Mouse (Mus musculus): ENCODE results near the gene Ankrd60. TPM values are rescaled to one million over a fixed set of nuclear protein-coding genes. Genes with fewer than 3 reads are reported as not detected.

The Ankrd60 gene
- total RNA-seq, 2 experiments from 2014 or later = not detected

DNA sequence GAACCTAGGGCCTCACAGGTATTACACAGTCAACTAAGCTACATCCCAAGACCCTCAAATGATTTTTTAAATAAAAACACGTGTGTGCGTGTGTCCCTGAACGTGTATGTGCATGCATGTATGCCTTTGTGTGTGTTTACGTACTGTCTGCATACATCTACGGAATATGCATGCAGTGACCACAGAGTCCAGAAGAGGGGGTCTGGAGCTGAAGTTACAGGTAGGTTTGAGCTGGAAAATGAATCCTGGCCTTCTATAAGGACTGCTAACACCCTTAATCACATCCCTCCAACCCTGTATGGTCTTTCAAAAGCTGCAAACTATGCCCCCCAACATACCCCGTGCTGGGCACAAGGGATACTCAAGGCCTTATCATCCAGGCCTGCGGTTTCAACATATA lies 14.8 kb downstream of the Ankrd60 start:
- DNase-seq (ENCODE audit: low spot score in 2 of 2) = no peak
- TF ChIP-seq CTCF (conservative IDR thresholded peaks at IDR 0.05) = peak; percentile 69

GRCm38 (mm10) chr2:173561851-173562442 lies 16.2 kb downstream of the Ankrd60 start:
- H3K4me3 ChIP-seq = no peak overlapping the region
- peak; percentile 41 to 74 for DNase-seq (ENCODE audit: low spot score in 2 of 2)
- H3K27ac ChIP-seq = no peak overlapping the region
- peak; percentile 96 for TF ChIP-seq CTCF (conservative IDR thresholded peaks at IDR 0.05)

More for the DNA sequence above, 14.8 kb downstream of the Ankrd60 start:
- Histone ChIP-seq H3K4me3 (no peak overlapping the region), H3K27ac (no peak overlapping the region)

- no peak for TF ChIP-seq CTCF (conservative IDR thresholded peaks at IDR 0.05)
- Histone ChIP-seq H3K4me3 (no peak overlapping the region), H3K27ac (no peak overlapping the region)
- DNase-seq (ENCODE audit: low spot score in 2 of 2) = no peak
These were observed 19.3 kb downstream of the Ankrd60 start for GRCm38 (mm10) chr2:173558754-173559396.

- TF ChIP-seq CTCF (conservative IDR thresholded peaks at IDR 0.05) = peak; percentile 61
- DNase-seq (ENCODE audit: low spot score in 2 of 2) = no peak
- H3K27ac ChIP-seq = no peak overlapping the region
- H3K4me3 ChIP-seq = no peak overlapping the region
These were observed 24.3 kb downstream of the Ankrd60 start for GRCm38 (mm10) chr2:173553863-173554262.

GRCm38 (mm10) chr2:173550681-173551080 lies 27.5 kb downstream of the Ankrd60 start:
- Histone ChIP-seq H3K27ac (no peak overlapping the region), H3K4me3 (no peak overlapping the region)
- TF ChIP-seq CTCF (conservative IDR thresholded peaks at IDR 0.05) = no peak
- no peak for DNase-seq (ENCODE audit: low spot score in 2 of 2)

DNA sequence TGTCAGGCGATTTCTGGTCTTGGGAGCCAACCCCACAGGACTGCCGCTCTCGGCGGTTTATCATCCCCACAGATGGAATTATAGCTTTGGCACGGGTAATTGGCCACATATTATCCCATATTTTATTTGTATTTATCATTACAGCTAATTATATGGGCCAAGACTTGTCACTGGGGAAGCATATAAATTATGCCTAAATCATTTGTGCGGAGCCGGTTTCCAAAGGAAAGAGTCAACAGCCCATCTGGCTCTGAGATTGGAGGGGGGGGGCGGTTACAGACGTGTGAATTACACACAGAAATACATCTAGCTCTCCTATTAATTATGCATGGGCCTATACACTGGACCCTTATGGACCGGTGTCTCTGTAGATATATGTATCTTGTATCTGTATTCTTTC lies 28.9 kb downstream of the Ankrd60 start:
- H3K27ac ChIP-seq = no peak overlapping the region
- DNase-seq (ENCODE audit: low spot score in 2 of 2) = no peak
- no peak for TF ChIP-seq CTCF (conservative IDR thresholded peaks at IDR 0.05)
- no peak overlapping the region for H3K4me3 ChIP-seq

- peak; percentile 67 to 84 for DNase-seq (ENCODE audit: low spot score in 2 of 2)
- peak; percentile 89 for TF ChIP-seq CTCF (conservative IDR thresholded peaks at IDR 0.05)
- H3K4me3 ChIP-seq = no peak overlapping the region
- H3K27ac ChIP-seq = no peak overlapping the region
These were observed 32.0 kb downstream of the Ankrd60 start for GRCm38 (mm10) chr2:173545992-173546703.

DNA sequence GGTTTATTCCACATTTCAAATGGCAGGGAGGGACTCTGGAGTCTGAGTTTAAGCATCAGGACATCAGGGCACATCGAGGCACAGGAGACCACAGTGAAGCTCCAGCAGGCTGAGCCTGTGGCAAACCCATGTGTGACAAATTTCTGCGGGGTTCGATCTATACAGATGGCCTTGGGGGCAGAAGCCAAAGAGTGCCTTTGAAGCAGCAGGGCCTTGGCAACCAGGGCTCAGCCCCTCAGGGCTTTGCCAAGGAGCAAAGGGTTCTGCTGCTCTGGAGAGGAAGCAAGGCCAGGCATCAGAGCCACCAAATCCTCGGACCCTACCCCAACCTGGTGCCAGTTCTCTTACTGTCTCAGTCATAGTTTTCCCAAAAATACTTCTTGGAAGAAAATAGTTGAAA lies 35.4 kb downstream of the Ankrd60 start:
- no peak for DNase-seq (ENCODE audit: low spot score in 2 of 2)
- TF ChIP-seq CTCF (conservative IDR thresholded peaks at IDR 0.05) = no peak
- no peak overlapping the region for H3K4me3 ChIP-seq
- no peak overlapping the region for H3K27ac ChIP-seq

DNA sequence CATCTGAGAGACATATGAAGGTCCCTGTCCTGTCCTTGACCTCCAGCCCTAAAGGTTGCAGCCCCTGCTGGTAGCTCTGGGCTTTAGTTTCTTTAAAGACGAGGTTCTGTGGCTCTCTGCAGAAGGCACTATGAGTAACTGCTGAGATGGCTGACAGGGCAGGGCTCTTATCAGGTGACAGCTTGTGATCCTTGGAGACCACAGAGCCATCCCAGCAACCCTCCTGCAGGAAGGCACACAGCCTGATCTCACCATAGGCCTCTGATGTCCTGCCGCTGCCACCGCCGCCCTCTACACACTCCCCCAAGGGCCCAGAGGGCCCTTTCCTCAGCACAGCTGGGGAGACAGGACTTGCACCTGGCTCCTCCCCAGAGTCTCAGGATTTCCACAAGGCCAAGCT lies 36.4 kb downstream of the Ankrd60 start:
- no peak for DNase-seq (ENCODE audit: low spot score in 2 of 2)
- H3K4me3 ChIP-seq = no peak overlapping the region
- TF ChIP-seq CTCF (conservative IDR thresholded peaks at IDR 0.05) = no peak
- H3K27ac ChIP-seq = no peak overlapping the region

DNA sequence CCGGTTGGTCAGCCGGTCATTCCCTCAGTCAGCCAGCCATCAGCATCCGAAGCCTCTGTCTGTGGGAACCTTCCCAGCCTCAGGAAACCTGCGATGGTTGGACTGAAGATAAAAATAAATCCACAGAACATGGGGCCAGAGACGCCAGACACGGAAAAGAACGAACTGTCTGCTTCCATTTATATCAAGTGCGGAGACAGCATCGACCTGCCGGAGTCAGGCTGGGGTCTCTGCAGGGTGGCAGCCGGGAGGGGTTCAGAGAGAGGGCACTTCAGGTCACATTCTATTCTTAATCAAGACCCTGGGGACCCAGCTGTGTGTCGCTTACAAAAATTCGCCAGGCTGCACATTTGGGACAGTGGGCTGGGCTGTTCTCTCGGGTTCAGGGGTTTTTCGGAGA lies 38.4 kb downstream of the Ankrd60 start:
- H3K27ac ChIP-seq = no peak overlapping the region
- TF ChIP-seq CTCF (conservative IDR thresholded peaks at IDR 0.05) = no peak
- H3K4me3 ChIP-seq = no peak overlapping the region

GRCm38 (mm10) chr2:173535886-173536285 lies 42.3 kb downstream of the Ankrd60 start:
- no peak for TF ChIP-seq CTCF (conservative IDR thresholded peaks at IDR 0.05)
- H3K27ac ChIP-seq = no peak overlapping the region
- DNase-seq (ENCODE audit: low spot score in 2 of 2) = no peak
- H3K4me3 ChIP-seq = no peak overlapping the region

More for the DNA sequence above, 38.4 kb downstream of the Ankrd60 start:
- no peak for DNase-seq (ENCODE audit: low spot score in 2 of 2)

- no peak for DNase-seq (ENCODE audit: low spot score in 2 of 2)
- no peak overlapping the region for H3K27ac ChIP-seq
- H3K4me3 ChIP-seq = no peak overlapping the region
- TF ChIP-seq CTCF (conservative IDR thresholded peaks at IDR 0.05) = no peak
These were observed 42.8 kb downstream of the Ankrd60 start for GRCm38 (mm10) chr2:173535390-173535789.

GRCm38 (mm10) chr2:173534581-173534980 lies 43.6 kb downstream of the Ankrd60 start:
- H3K27ac ChIP-seq = no peak overlapping the region
- DNase-seq (ENCODE audit: low spot score in 2 of 2) = no peak
- no peak overlapping the region for H3K4me3 ChIP-seq
- TF ChIP-seq CTCF (conservative IDR thresholded peaks at IDR 0.05) = no peak

All from layer of hippocampus, adult 2 months (tissue).